Mouse (Mus musculus) spleen, embryonic (tissue): ENCODE data around the gene Ccl20.

Experiments used
- CTCF ChIA-PET: fragments of 350-600 bp; sonication (Branson Sonifier 250); formaldehyde crosslinking; loops from one replicate; lab custom pipeline; 2022; lab: Charles Lee

Ccl20 gene

GRCm38 (mm10) chr1:83116447-83117137, at the start of gene Ccl20:
Ccl20 (plus strand) TSS chr1:83116766.
- CTCF ChIA-PET: no interaction called here

- CTCF ChIA-PET: no interaction called here
Observed at GRCm38 (mm10) chr1:83067205-83067604, 49.4 kb upstream of the Ccl20 start.

- CTCF ChIA-PET: no interaction called here
Observed at GRCm38 (mm10) chr1:83075526-83076189, 40.9 kb upstream of the Ccl20 start.

- CTCF ChIA-PET: interaction anchor here (0.5 kb wide), 1 partner anchor 222 kb away, joined by 7 read pairs; no protein-coding TSS in a partner anchor
Observed at GRCm38 (mm10) chr1:83076190-83076917, 40.2 kb upstream of the Ccl20 start.

- CTCF ChIA-PET: interaction anchor here (0.5 kb wide), 1 partner anchor 222 kb away, joined by 7 read pairs; no protein-coding TSS in a partner anchor
Observed at GRCm38 (mm10) chr1:83077016-83077415, 39.5 kb upstream of the Ccl20 start.

- CTCF ChIA-PET: no interaction called here
Observed at GRCm38 (mm10) chr1:83084790-83085189, 31.8 kb upstream of the Ccl20 start.

- CTCF ChIA-PET: no interaction called here
Observed at GRCm38 (mm10) chr1:83091268-83091667, 25.3 kb upstream of the Ccl20 start.

GRCm38 (mm10) chr1:83096935-83097334, 19.6 kb upstream of the Ccl20 start:
- CTCF ChIA-PET: no interaction called here

GRCm38 (mm10) chr1:83099160-83099559, 17.4 kb upstream of the Ccl20 start:
- CTCF ChIA-PET: no interaction called here

- CTCF ChIA-PET: no interaction called here
Observed at GRCm38 (mm10) chr1:83099580-83100137, 16.9 kb upstream of the Ccl20 start.

GRCm38 (mm10) chr1:83101891-83102290, 14.7 kb upstream of the Ccl20 start:
- CTCF ChIA-PET: no interaction called here

GRCm38 (mm10) chr1:83105464-83105863, 11.1 kb upstream of the Ccl20 start:
- CTCF ChIA-PET: no interaction called here

- CTCF ChIA-PET: no interaction called here
Observed at GRCm38 (mm10) chr1:83107410-83107978, 9.1 kb upstream of the Ccl20 start.

- CTCF ChIA-PET: no interaction called here
Observed at GRCm38 (mm10) chr1:83110992-83111391, 5.6 kb upstream of the Ccl20 start.

- CTCF ChIA-PET: no interaction called here
Observed at GRCm38 (mm10) chr1:83111726-83112125, 4.8 kb upstream of the Ccl20 start.

GRCm38 (mm10) chr1:83117217-83117616, 651 bp downstream of the Ccl20 start:
- CTCF ChIA-PET: no interaction called here

- CTCF ChIA-PET: no interaction called here
Observed at GRCm38 (mm10) chr1:83117661-83118060, 1.1 kb downstream of the Ccl20 start.

- CTCF ChIA-PET: no interaction called here
Observed at GRCm38 (mm10) chr1:83119903-83120302, 3.3 kb downstream of the Ccl20 start.

GRCm38 (mm10) chr1:83120312-83120711, 3.7 kb downstream of the Ccl20 start:
- CTCF ChIA-PET: no interaction called here

- CTCF ChIA-PET: no interaction called here
Observed at GRCm38 (mm10) chr1:83123201-83123600, 6.6 kb downstream of the Ccl20 start.

- CTCF ChIA-PET: no interaction called here
Observed at GRCm38 (mm10) chr1:83135829-83136228, 19.3 kb downstream of the Ccl20 start.

- CTCF ChIA-PET: no interaction called here
Observed at GRCm38 (mm10) chr1:83137847-83138246, 21.3 kb downstream of the Ccl20 start.
